In genomic region chr5:115230830-115231551, GRCm38 (mm10) we compare ENCODE assay signal across 14 mouse cellular contexts. TPM values are rescaled to one million over a fixed set of nuclear protein-coding genes. Genes with fewer than 3 reads are reported as not detected.
DNase-seq lines count a peak whose midpoint lies in the region; ATAC-seq and TF ChIP-seq lines count a peak whose summit lies in the region.
"Had no signal": no experiment of that assay in that cellular context is flagged by ENCODE, and none has a peak within 500 bp of the region (broad histone marks: within the 10 kb centered on the region; RNA-seq: fewer than 3 reads in every experiment).

No protein-coding gene starts in this region.

- H3K9ac ChIP-seq in CH12.LX (ENCODE audit: insufficient read depth, low read depth), result no peak overlapping the region
- H3K9ac ChIP-seq: forebrain, embryonic 13.5 days; liver, embryonic 14.5 days had no signal

- dilution Hi-C loops in CH12.LX (cut with MboI; ENCODE audit: extremely low pct_ligation_motif_present, extremely low pct_unique_long_range_greater_than_20kb, low sequenced_read_pairs), result no loop called here

- no peak overlapping the region for H3K4me3 ChIP-seq in CH12.LX (replicated peaks in 1 of 3; ENCODE audit: low read depth in 2 of 3, low read length in 2 of 3, poor library complexity in 1 of 3)
- H3K4me3 ChIP-seq: forebrain, embryonic 13.5 days; midbrain, embryonic 10.5 days had no signal

- H3K36me3 ChIP-seq in CH12.LX (replicated peaks in 1 of 2; ENCODE audit: control insufficient read depth in 1 of 2, insufficient read depth in 1 of 2, low read length in 1 of 2), result no peaks in the 10 kb centered on the region
- H3K36me3 ChIP-seq: midbrain, embryonic 10.5 days had no signal

- no peak for TF ChIP-seq RAD21 in CH12.LX (IDR thresholded peaks at IDR 0.05; ENCODE audit: low read depth, low read length)

- no peak for TF ChIP-seq CTCF in CH12.LX (conservative IDR thresholded peaks at IDR 0.05 in 1 of 2, IDR thresholded peaks at IDR 0.05 in 1 of 2; ENCODE audit: low read depth in 2 of 2, low read length in 2 of 2)

- H3K27me3 ChIP-seq in CH12.LX (replicated peaks), result peaks cover 5% of the 10 kb centered on the region

- in situ Hi-C loops in CH12.LX (cut with MboI; ENCODE audit: low pct_ligation_motif_present, low pct_unique_long_range_greater_than_20kb, low sequenced_read_pairs), result no loop called here

- peaks cover 12 to 20% of the 10 kb centered on the region in 2 experiments for H3K4me1 ChIP-seq in CH12.LX (ENCODE audit: control insufficient read depth in 1 of 2, insufficient read depth in 2 of 2)

- no peaks in the 10 kb centered on the region for H3K79me2 ChIP-seq in CH12.LX (replicated peaks; ENCODE audit: control insufficient read depth, extremely low read depth, insufficient read depth, poor library complexity, severe bottlenecking)

- peak; percentile 95 for DNase-seq in heart, adult 11 months
- DNase-seq in heart, postnatal 25 days (ENCODE audit: low spot score), result no peak
- no peak for DNase-seq in CH12.LX (ENCODE audit: extremely low read depth)
- peak; percentile 43 for DNase-seq in heart, postnatal 4 days
- no peak for DNase-seq in urinary bladder, adult 18-20 months (ENCODE audit: low spot score in 2 of 2)
- no peak for DNase-seq in adrenal gland, postnatal 14 days
- DNase-seq: adrenal gland, adult 2 months; kidney, adult 9 months; thymus, adult 18-20 months had no signal

- no peak for TF ChIP-seq EP300 in CH12.LX (IDR thresholded peaks at IDR 0.05; ENCODE audit: low read length)

- no peak overlapping the region for H3K27ac ChIP-seq in CH12.LX (ENCODE audit: insufficient read depth, low read depth)
- H3K27ac ChIP-seq: forebrain, embryonic 13.5 days; liver, embryonic 14.5 days; midbrain, embryonic 10.5 days had no signal

- no peak for TF ChIP-seq POLR2A in CH12.LX (IDR thresholded peaks at IDR 0.05; ENCODE audit: low read depth, low read length)

- H3K9me3 ChIP-seq in CH12.LX (replicated peaks; ENCODE audit: low read length), result no peaks in the 10 kb centered on the region
- H3K9me3 ChIP-seq: forebrain, embryonic 13.5 days; midbrain, embryonic 10.5 days had no signal

- peak; percentile 64 for ATAC-seq in frontal cortex, adult (ENCODE audit: low TSS enrichment)
- ATAC-seq in CD4-positive, CD25-positive, alpha-beta regulatory T cell, adult 4 months, result no peak
- ATAC-seq: forebrain, embryonic 13.5 days had no signal

- H3K4me2 ChIP-seq in CH12.LX (ENCODE audit: insufficient read depth, low read depth, poor library complexity, severe bottlenecking), result no peak overlapping the region
- H3K4me2 ChIP-seq: forebrain, embryonic 13.5 days had no signal

- intact Hi-C loops in heart, postnatal 25 days (cut with DNase I), result no loop called here

TF ChIP-seq in CH12.LX, 34 proteins besides CTCF, POLR2A, EP300 and RAD21:
- TF ChIP-seq USF1 (IDR thresholded peaks at IDR 0.05; ENCODE audit: low read depth, low read length) (peak; percentile 37), ETS1 (conservative IDR thresholded peaks at IDR 0.05; ENCODE audit: low read depth, low read length) (no peak)
TF ChIP-seq in CH12.LX: peak in this region for 1.

RNA-seq across cellular contexts. Expression of gene Pop5, which starts 4.6 kb away (rescaled TPM):
- 10 to 100 TPM; 31.6 to 37.8 TPM for total RNA-seq in heart, postnatal 25 days (2021)
- total RNA-seq in CH12.LX (2012; rRNA removed), result 236 and 301 TPM in 2 replicates
- total RNA-seq in CH12.LX (2014; rRNA removed), result 156 and 161 TPM in 2 replicates
- polyA plus RNA-seq in CH12.LX (2012; ENCODE audit: insufficient read length, low read depth), result 127 and 163 TPM in 2 replicates
- total RNA-seq in heart, postnatal 4 days (2021), result 10 to 100 TPM; 21.1 to 26.1 TPM
- polyA plus RNA-seq in CD4-positive, CD25-positive, alpha-beta regulatory T cell, adult 4 months (2017; shearing (Covaris generic)), result 100 to 1,000 TPM in 1 of 2 experiments, 10 to 100 TPM in 1; 84.0 to 114 TPM
- total RNA-seq in adrenal gland, postnatal 14 days (2021), result 92.6 and 92.9 TPM in 2 replicates

RNA-seq across cellular contexts. Expression of gene Cabp1, which starts 36.8 kb away (rescaled TPM):
- total RNA-seq in heart, postnatal 25 days (2021), result 1 to 10 TPM; 2.7 to 3.0 TPM
- total RNA-seq in CH12.LX (2012; rRNA removed) (0.71 and 1.7 TPM in 2 replicates), CH12.LX (2014; rRNA removed) (0.38 and 0.59 TPM in 2 replicates)
- 1.7 and 1.8 TPM in 2 replicates for polyA plus RNA-seq in CH12.LX (2012; ENCODE audit: insufficient read length, low read depth)
- 1 to 10 TPM; 5.5 to 6.6 TPM for total RNA-seq in heart, postnatal 4 days (2021)
- not detected for polyA plus RNA-seq in CD4-positive, CD25-positive, alpha-beta regulatory T cell, adult 4 months (2017; shearing (Covaris generic))
- 9.9 and 11.1 TPM in 2 replicates for total RNA-seq in adrenal gland, postnatal 14 days (2021)

RNA-seq across cellular contexts. Expression of gene Rnf10, which starts 41.7 kb away (rescaled TPM):
- total RNA-seq in heart, postnatal 25 days (2021), result 100 to 1,000 TPM; 389 to 406 TPM
- 63.6 and 68.5 TPM in 2 replicates for total RNA-seq in CH12.LX (2012; rRNA removed)
- 38.5 and 39.9 TPM in 2 replicates for total RNA-seq in CH12.LX (2014; rRNA removed)
- 154 and 187 TPM in 2 replicates for polyA plus RNA-seq in CH12.LX (2012; ENCODE audit: insufficient read length, low read depth)
- total RNA-seq in heart, postnatal 4 days (2021), result 100 to 1,000 TPM; 277 to 284 TPM
- polyA plus RNA-seq in CD4-positive, CD25-positive, alpha-beta regulatory T cell, adult 4 months (2017; shearing (Covaris generic)), result 10 to 100 TPM; 30.5 to 36.5 TPM
- 259 and 262 TPM in 2 replicates for total RNA-seq in adrenal gland, postnatal 14 days (2021)

RNA-seq across cellular contexts. Expression of gene Coq5, which starts 48.5 kb away (rescaled TPM):
- total RNA-seq in heart, postnatal 25 days (2021), result 100 to 1,000 TPM; 159 to 164 TPM
- total RNA-seq in CH12.LX (2012; rRNA removed), result 46.7 and 46.8 TPM in 2 replicates
- 41.9 and 46.7 TPM in 2 replicates for total RNA-seq in CH12.LX (2014; rRNA removed)
- polyA plus RNA-seq in CH12.LX (2012; ENCODE audit: insufficient read length, low read depth), result 42.3 and 43.9 TPM in 2 replicates
- 100 to 1,000 TPM; 113 to 117 TPM for total RNA-seq in heart, postnatal 4 days (2021)
- polyA plus RNA-seq in CD4-positive, CD25-positive, alpha-beta regulatory T cell, adult 4 months (2017; shearing (Covaris generic)), result 10 to 100 TPM; 32.2 to 43.3 TPM
- 80.4 and 83.1 TPM in 2 replicates for total RNA-seq in adrenal gland, postnatal 14 days (2021)

Comparison
In these comparisons a context has a peak if more than half of its experiments do, and no peak if none do; other contexts are left out.
1. DNase-seq: peak in heart, adult 11 months (single experiment) and heart, postnatal 4 days (single experiment); none in heart, postnatal 25 days (single experiment), CH12.LX (single experiment), urinary bladder, adult 18-20 months (0 of 2) and adrenal gland, postnatal 14 days (single experiment).